Mouse (Mus musculus) liver, embryonic 15.5 days (tissue): ENCODE results near the gene Sarnp. TPM values are rescaled to one million over a fixed set of nuclear protein-coding genes. Genes with fewer than 3 reads are reported as not detected.

Source experiments
- ATAC-seq: fragments of 200-750 bp; cut with Nextera tagmentation; 2 replicates; pipeline ENCODE4 v1.8.0; 2017; ENCODE audit warnings: moderate number of reproducible peaks, mild to moderate bottlenecking, moderate library complexity; ENCODE audit not compliant: insufficient read depth
- H3K27ac ChIP-seq: fragments of 300-500 bp; sonication (generic); replicated peaks from 2 replicates; pipeline ENCODE4 v1.5.1; 2015; ENCODE audit warnings: mild to moderate bottlenecking, inconsistent platforms
- H3K27me3 ChIP-seq: fragments of 300-500 bp; sonication (generic); 2 replicates; pipeline ENCODE4 v1.6.1; 2015; ENCODE audit warnings: mild to moderate bottlenecking, inconsistent platforms
- H3K36me3 ChIP-seq: fragments of 300-500 bp; sonication (generic); replicated peaks from 2 replicates; pipeline ENCODE4 v1.6.1; 2015; ENCODE audit warnings: moderate library complexity, mild to moderate bottlenecking, inconsistent platforms
- H3K4me1 ChIP-seq: fragments of 300-500 bp; sonication (generic); replicated peaks from 2 replicates; pipeline ENCODE4 v1.6.1; 2015; ENCODE audit warnings: inconsistent platforms
- H3K4me2 ChIP-seq: fragments of 300-500 bp; sonication (generic); 2 replicates; pipeline ENCODE4 v1.6.1; 2015; ENCODE audit warnings: moderate library complexity, mild to moderate bottlenecking, inconsistent platforms
- H3K4me3 ChIP-seq: fragments of 300-500 bp; sonication (generic); replicated peaks from 2 replicates; pipeline ENCODE4 v1.5.1; 2015; ENCODE audit warnings: mild to moderate bottlenecking, inconsistent platforms
- H3K9ac ChIP-seq: fragments of 300-500 bp; sonication (generic); 2 replicates; pipeline ENCODE4 v1.6.1; 2015; ENCODE audit warnings: moderate library complexity, mild to moderate bottlenecking, inconsistent platforms
- H3K9me3 ChIP-seq: fragments of 300-500 bp; sonication (generic); replicated peaks from 2 replicates; pipeline ENCODE4 v1.6.1; 2016; ENCODE audit warnings: inconsistent platforms
- WGBS: fragments of 180-500 bp; shearing (Covaris S2); methylation state at CpG from one replicate; pipeline ENCODE4 v1.1.7; 2015; ENCODE audit warnings: mixed read lengths; ENCODE audit not compliant: insufficient replicate concordance; 5-methylcytosine and 5-hydroxymethylcytosine counted together
- polyA plus RNA-seq: library from polyadenylated mRNA; unstranded; fragments of >200 nt; fragmentation: Nextera tagmentation; extraction: Ambion mirVana; gene quantifications from 2 replicates; pipeline ENCODE4 v1.2.1, GENCODE M21; 2015

Gene Sarnp
- polyA plus RNA-seq, 1 experiment from 2014 or later = 99.7 TPM

DNA sequence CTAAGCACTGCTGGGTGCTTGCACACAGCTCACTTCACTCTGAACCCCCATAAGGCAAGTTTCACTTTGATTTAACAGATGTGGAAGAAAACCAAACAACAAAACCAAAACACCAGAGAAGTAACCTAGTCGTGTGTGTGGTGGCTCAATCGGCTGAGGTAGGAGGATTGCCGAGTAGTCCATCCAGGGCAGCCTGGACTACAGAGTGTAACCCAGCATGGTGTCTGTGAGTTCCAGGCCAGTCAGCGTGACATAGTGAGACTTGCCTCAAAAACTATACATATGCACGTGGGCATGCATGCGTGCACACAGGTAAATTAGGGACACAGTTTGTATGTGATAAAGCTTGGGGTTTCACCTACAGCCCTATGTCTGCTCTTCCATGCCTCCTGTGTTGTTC is 100.3 kb downstream of the Sarnp start:
- no peak overlapping the region for H3K4me2 ChIP-seq
- H3K9me3 ChIP-seq = no peaks in the 10 kb centered on the region
- no peak overlapping the region for H3K27ac ChIP-seq
- peaks cover 37% of the 10 kb centered on the region for H3K4me1 ChIP-seq
- peaks cover 7% of the 10 kb centered on the region; the same call in 1 of the 2 replicates for H3K27me3 ChIP-seq
- no peak for ATAC-seq
- no peak overlapping the region for H3K9ac ChIP-seq
- WGBS = 72% methylated on average over 6 of the region's 6 CpGs
- no peak overlapping the region for H3K4me3 ChIP-seq
- H3K36me3 ChIP-seq = peaks cover 15% of the 10 kb centered on the region

DNA sequence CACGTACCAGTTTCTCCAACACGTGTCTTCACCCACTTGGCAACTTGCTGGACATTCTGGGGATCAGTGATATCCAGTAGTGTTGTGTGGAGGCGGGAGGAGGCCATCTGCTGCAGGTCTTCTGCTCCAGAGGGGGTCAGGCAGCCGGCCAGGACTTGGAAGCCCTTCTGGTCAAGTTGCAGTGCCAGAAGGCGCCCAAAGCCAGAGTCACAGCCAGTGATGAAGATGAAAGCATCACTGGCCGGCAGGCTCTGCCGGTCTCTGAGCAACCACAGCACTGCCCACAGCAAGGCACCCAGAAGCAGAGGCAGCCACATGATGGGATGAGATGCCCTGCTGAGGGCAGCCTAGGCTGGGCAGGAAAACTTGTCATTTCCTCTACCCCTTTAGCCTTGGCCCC is 101.1 kb downstream of the Sarnp start:
- H3K9me3 ChIP-seq = no peaks in the 10 kb centered on the region
- peaks cover 15% of the 10 kb centered on the region for H3K36me3 ChIP-seq
- peak overlapping the region; percentile 28 for H3K4me2 ChIP-seq
- H3K4me1 ChIP-seq = peaks cover 46% of the 10 kb centered on the region
- ATAC-seq = no peak
- H3K27me3 ChIP-seq = no peaks in the 10 kb centered on the region
- H3K9ac ChIP-seq = no peak overlapping the region
- no peak overlapping the region for H3K27ac ChIP-seq
- WGBS = 62% methylated on average over 7 of the region's 7 CpGs
- no peak overlapping the region for H3K4me3 ChIP-seq

DNA sequence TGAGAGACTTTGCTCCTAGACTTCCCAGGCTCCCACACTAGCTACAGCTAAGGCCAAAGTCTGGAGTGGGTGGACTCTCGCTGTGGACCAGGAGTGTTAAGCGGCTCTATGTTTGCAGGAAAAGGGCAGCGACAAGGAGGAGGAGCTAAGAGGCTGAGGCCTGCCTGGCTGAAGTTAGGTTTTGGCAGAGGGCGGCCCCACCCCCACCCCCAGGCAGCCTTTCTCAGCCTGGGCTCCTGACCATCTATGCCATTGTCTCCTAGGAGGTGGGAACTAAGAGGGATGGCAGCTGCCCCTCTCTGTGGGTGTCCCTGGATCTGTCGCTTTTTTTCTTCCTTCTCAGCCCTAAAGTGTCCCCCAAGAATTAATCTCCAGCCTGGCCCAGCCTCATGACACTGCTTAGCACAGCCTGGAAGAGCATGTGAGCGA is 102.1 kb downstream of the Sarnp start:
- peaks cover 12% of the 10 kb centered on the region for H3K36me3 ChIP-seq
- H3K9me3 ChIP-seq = no peaks in the 10 kb centered on the region
- 0 out of 2 replicates have a peak, but pooled peaks cover 7% of the 10 kb centered on the region for H3K27me3 ChIP-seq
- H3K4me1 ChIP-seq = peaks cover 54% of the 10 kb centered on the region
- H3K4me3 ChIP-seq = no peak overlapping the region
- no peak overlapping the region for H3K4me2 ChIP-seq
- no peak overlapping the region for H3K9ac ChIP-seq
- peak overlapping the region; percentile 59 for H3K27ac ChIP-seq
- WGBS = 46% methylated on average over 6 of the region's 6 CpGs
- peak; percentile 16 for ATAC-seq

DNA sequence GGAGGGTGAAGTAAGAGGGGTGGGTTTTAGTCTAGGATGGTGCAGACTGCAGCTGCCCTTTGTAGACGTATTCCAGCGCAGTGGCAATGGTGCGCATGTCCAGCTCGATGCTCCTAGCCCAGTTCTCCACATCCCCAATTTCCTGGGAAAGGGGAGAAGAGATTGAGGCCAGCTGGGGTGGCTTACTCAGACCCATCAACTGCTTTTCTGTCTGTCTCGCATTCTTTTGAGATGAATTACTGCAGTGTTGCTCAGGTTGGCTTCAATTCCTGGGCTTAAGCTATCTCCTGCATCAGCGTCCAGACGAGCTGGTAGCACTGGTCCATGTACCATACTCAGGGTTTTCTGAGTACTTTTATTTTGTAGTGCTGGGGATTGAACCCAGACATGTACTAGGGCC is 102.8 kb downstream of the Sarnp start:
- H3K9ac ChIP-seq = no peak overlapping the region
- H3K27ac ChIP-seq = no peak overlapping the region
- H3K4me2 ChIP-seq = no peak overlapping the region
- ATAC-seq = no peak
- WGBS = 74% methylated on average over 7 of the region's 7 CpGs
- peaks cover 10% of the 10 kb centered on the region for H3K36me3 ChIP-seq
- no peaks in the 10 kb centered on the region for H3K9me3 ChIP-seq
- H3K27me3 ChIP-seq = peaks cover 8% of the 10 kb centered on the region; the same call in 1 of the 2 replicates
- peaks cover 54% of the 10 kb centered on the region for H3K4me1 ChIP-seq
- H3K4me3 ChIP-seq = no peak overlapping the region

DNA sequence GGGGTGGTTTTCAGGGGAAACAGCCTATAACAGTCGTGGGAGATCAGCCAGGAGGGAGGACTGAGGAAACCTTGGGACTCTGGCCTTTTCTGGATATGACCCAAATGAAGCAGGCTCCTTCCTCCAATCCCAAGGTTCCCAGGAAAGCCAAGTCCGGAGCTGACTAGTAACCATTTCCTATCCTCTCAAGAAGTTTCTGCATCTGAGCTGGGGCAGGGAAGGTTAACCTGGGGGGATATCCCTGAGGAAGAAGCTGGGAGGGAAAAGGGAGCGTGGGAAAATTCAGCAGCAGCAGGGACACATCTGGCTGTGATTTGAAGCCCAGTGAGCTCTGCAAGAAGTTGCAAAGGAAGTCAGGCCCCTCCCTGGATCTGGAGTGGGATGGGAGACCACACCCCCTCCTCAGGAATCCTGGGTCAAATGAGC is 103.6 kb downstream of the Sarnp start:
- Histone ChIP-seq H3K4me2 (no peak overlapping the region), H3K4me3 (no peak overlapping the region), H3K9me3 (no peaks in the 10 kb centered on the region), H3K27ac (no peak overlapping the region), H3K27me3 (peaks cover 8% of the 10 kb centered on the region; the same call in 1 of the 2 replicates), H3K36me3 (peaks cover 7% of the 10 kb centered on the region), H3K9ac (no peak overlapping the region), H3K4me1 (peaks cover 54% of the 10 kb centered on the region)
- 51% methylated on average over 3 of the region's 3 CpGs for WGBS
- no peak for ATAC-seq

DNA sequence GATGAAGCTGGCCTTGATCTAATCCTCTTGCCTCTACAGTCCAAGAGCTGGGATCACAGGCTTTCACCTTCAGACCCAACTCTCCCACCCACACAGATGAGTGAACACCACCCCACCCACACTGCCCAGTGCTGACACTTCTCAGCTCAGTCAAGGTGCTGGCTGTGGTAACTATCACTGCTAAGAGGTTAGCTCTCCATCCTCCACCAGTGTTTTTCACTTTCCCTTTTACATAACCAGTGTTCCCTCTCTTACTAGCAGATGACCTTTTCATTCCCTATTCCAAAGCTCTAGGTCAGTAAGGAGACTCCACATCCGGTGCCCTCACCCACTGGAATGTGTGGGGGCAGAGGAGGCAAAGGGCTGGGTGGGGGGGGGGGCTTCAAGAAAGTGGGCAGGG is 104.1 kb downstream of the Sarnp start:
- H3K4me1 ChIP-seq = peaks cover 54% of the 10 kb centered on the region
- no peak overlapping the region for H3K27ac ChIP-seq
- ATAC-seq = no peak
- no peak overlapping the region for H3K4me2 ChIP-seq
- H3K4me3 ChIP-seq = no peak overlapping the region
- H3K27me3 ChIP-seq = peaks cover 8% of the 10 kb centered on the region; the same call in 1 of the 2 replicates
- 56% methylated on average over 1 of the region's 1 CpGs for WGBS
- H3K9ac ChIP-seq = no peak overlapping the region
- no peaks in the 10 kb centered on the region for H3K9me3 ChIP-seq
- H3K36me3 ChIP-seq = peaks cover 6% of the 10 kb centered on the region

DNA sequence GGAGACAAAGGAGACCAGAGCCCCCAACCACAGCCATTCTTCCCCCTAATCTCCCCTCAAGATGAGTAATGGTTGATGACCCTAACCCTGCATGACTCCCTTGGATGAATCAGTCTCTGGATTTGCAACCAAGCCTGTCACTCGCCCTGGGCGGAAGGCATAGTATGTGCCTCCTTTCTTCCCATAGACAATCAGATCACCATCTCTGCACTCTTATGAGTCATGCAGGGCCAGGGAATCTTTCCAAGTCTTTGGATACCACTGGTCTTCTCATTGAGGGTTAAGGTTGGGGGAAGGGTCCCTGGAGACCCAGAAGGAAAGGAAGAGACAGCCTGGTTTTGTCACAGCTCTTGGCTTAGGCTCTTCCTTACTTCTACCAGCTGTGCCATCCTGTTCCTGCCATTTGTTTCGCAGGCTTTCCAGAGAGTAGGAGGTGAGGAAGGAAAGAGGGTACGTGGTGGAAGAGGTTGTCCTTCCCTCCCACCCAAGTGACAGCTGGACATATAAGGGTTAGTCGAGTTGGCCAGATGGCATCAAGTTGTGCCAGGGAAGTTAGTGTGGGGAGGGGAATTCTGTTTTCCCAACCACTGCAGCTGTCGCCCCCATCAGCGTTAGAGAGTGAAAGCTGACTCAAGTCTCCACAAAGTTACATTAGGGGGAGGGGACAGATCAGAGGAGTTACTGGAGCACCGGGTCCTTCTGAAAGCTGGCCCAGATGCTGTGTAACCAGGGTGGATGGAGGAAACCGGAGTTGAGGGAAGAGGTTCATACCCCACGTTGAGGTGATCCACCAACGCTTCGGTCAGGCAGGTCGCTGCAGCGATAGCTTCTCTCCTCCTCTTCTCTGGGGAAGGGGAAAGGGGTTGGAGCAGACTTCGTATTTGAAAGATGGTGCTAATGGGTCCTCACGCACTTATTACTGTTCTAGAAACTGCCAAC is 105.0 kb downstream of the Sarnp start:
- peaks cover 54% of the 10 kb centered on the region for H3K4me1 ChIP-seq
- no peak for ATAC-seq
- WGBS = 68% methylated on average over 16 of the region's 16 CpGs

DNA sequence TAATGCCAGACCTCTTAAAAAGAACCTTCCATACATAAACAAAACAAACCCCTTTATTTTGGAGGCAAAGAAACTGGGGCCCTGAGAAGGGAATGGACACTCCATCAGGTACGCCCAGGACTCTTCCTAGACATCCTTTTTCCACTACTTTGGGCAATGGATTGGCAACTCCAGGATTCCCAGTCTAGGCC is 105.6 kb downstream of the Sarnp start, which contains the start of gene Rdh5:
TSS of gene Rdh5 (minus strand) at position 67 of the 191 bp plus-strand sequence.
- Histone ChIP-seq H3K4me1 (peaks cover 54% of the 10 kb centered on the region), H3K36me3 (no peaks in the 10 kb centered on the region), H3K9ac (peak within 1 kb of the TSS; percentile 86), H3K4me2 (peak within 1 kb of the TSS; percentile 87), H3K4me3 (peak within 1 kb of the TSS; percentile 96), H3K27ac (peak within 1 kb of the TSS; percentile 91), H3K27me3 (peaks cover 19% of the 10 kb centered on the region), H3K9me3 (no peaks in the 10 kb centered on the region)
- no peak for ATAC-seq
- WGBS = 16% methylated on average over 1 of the region's 1 CpGs

More for the DNA sequence above, 105.0 kb downstream of the Sarnp start:
- H3K9me3 ChIP-seq = no peaks in the 10 kb centered on the region
- H3K27ac ChIP-seq = 0 out of 2 replicates have a peak overlapping the region, but pooled peaks have one; percentile 45
- peaks cover 14% of the 10 kb centered on the region; the same call in 1 of the 2 replicates for H3K27me3 ChIP-seq
- H3K36me3 ChIP-seq = no peaks in the 10 kb centered on the region
- H3K9ac ChIP-seq = peak overlapping the region; percentile 86; the same call in 1 of the 2 replicates
- peak overlapping the region; percentile 96 for H3K4me3 ChIP-seq
- peak overlapping the region; percentile 87 for H3K4me2 ChIP-seq

DNA sequence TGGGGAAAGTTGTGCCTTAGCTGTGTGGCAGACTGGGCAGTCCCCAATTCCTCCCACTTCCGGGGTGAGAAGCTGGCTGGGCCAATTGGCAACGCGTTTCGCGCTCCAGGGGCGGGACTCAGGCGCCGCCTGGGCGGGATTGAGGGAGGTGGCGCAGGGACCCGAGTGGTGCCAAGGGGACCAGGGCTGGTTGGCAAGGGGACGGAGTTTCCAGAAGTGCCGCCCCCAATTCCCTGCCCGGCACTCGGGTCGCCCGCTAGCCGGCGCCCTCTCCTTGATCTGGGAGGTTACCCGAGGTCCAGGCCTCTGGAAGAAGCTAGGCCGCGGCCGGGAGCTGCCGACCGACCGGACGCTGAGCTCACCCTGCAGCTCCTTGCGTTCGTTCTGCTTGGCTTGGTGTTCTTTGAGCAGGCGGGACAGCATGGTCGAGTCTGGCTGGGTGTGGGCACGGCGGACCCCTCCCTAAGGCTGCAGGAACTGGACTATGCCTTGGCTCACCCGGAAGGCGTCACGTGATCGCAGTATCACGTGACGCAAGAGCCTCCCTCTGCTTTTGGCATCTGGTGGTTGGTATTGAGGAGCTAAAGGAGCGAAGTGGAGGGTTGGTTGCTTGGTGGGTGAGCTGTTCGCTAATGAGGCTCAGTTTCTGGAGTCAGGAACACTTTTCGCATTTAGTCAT is 106.0 kb downstream of the Sarnp start:
- no peaks in the 10 kb centered on the region for H3K36me3 ChIP-seq
- H3K27me3 ChIP-seq = peaks cover 24% of the 10 kb centered on the region
- H3K4me2 ChIP-seq = peak overlapping the region; percentile 87
- H3K9ac ChIP-seq = peak overlapping the region; percentile 86
- H3K27ac ChIP-seq = peak overlapping the region; percentile 91
- ATAC-seq = peak; percentile 95
- H3K4me3 ChIP-seq = peak overlapping the region; percentile 96
- under 1% methylated on average over 42 of the region's 42 CpGs for WGBS
- no peaks in the 10 kb centered on the region for H3K9me3 ChIP-seq
- H3K4me1 ChIP-seq = peaks cover 49% of the 10 kb centered on the region

DNA sequence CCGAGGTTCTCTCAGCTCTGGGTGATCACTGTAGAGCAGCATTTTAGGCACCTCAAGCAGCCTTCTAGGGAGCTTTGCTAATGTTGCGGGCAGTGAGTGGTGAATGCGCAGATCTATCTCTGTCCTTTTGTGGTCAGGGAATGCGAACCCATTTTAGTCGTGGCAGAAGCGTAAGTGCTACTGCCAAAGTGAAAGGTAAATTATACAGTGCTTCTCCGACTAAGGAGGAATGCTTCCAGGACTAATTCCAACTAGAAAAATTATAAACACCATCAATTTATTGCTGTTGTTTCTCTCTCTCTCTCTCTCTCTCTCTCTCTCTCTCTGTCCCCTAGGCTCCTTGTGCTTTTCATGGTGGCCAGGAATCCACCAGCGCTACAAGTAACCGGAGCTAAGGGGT is 106.8 kb downstream of the Sarnp start, which contains the start of gene Bloc1s1:
TSS of gene Bloc1s1 (minus strand) at position 101 of the 400 bp plus-strand sequence.
- Histone ChIP-seq H3K4me3 (peak within 1 kb of the TSS; percentile 96), H3K4me2 (peak within 1 kb of the TSS; percentile 87), H3K9ac (peak within 1 kb of the TSS; percentile 86), H3K27me3 (peaks cover 31% of the 10 kb centered on the region), H3K4me1 (peaks cover 48% of the 10 kb centered on the region), H3K9me3 (no peaks in the 10 kb centered on the region), H3K27ac (peak within 1 kb of the TSS; percentile 91), H3K36me3 (no peaks in the 10 kb centered on the region)
- WGBS = 50% methylated on average over 9 of the region's 9 CpGs
- ATAC-seq = no peak
